Mouse (Mus musculus) heart, embryonic 13.5 days (tissue): ENCODE measurements around the gene Tesc. TPM values are rescaled to one million over a fixed set of nuclear protein-coding genes. Genes with fewer than 3 reads are reported as not detected.

Experiments used
- ATAC-seq: fragments of 200-750 bp; cut with Nextera tagmentation; 2 replicates; pipeline ENCODE4 v1.8.0; 2017; ENCODE audit warnings: moderate TSS enrichment; ENCODE audit not compliant: insufficient number of reproducible peaks, low FRiP score, low TSS enrichment; ENCODE audit errors: extremely low read depth
- H3K27ac ChIP-seq: fragments of 300-500 bp; sonication (generic); replicated peaks from 2 replicates; pipeline ENCODE4 v1.5.1; 2015; ENCODE audit warnings: moderate library complexity, mild to moderate bottlenecking, inconsistent platforms
- H3K27me3 ChIP-seq: fragments of 300-500 bp; sonication (generic); replicated peaks from 2 replicates; pipeline ENCODE4 v1.6.1; 2015; ENCODE audit warnings: mild to moderate bottlenecking, inconsistent platforms
- H3K36me3 ChIP-seq: fragments of 300-500 bp; sonication (generic); 2 replicates; pipeline ENCODE4 v1.6.1; 2015; ENCODE audit warnings: mild to moderate bottlenecking, inconsistent platforms
- H3K4me1 ChIP-seq: fragments of 300-500 bp; sonication (generic); 2 replicates; pipeline ENCODE4 v1.6.1; 2015; ENCODE audit warnings: inconsistent platforms
- H3K4me2 ChIP-seq: fragments of 300-500 bp; sonication (generic); 2 replicates; pipeline ENCODE4 v1.6.1; 2015; ENCODE audit warnings: inconsistent platforms, mild to moderate bottlenecking, moderate library complexity
- H3K4me3 ChIP-seq: fragments of 300-500 bp; sonication (generic); 2 replicates; pipeline ENCODE4 v1.5.1; 2015; ENCODE audit warnings: moderate library complexity, mild to moderate bottlenecking, inconsistent platforms
- H3K9ac ChIP-seq: fragments of 300-500 bp; sonication (generic); 2 replicates; pipeline ENCODE4 v1.6.1; 2015; ENCODE audit warnings: inconsistent platforms, mild to moderate bottlenecking, moderate library complexity
- H3K9me3 ChIP-seq: fragments of 300-500 bp; sonication (generic); 2 replicates; pipeline ENCODE4 v1.6.1; 2016; ENCODE audit warnings: inconsistent platforms
- WGBS: fragments of 180-500 bp; shearing (Covaris S2); methylation state at CpG from one replicate; pipeline ENCODE4 v1.1.7; 2015; ENCODE audit warnings: mixed read lengths; 5-methylcytosine and 5-hydroxymethylcytosine counted together
- polyA plus RNA-seq: library from polyadenylated mRNA; unstranded; fragments of >200 nt; fragmentation: Nextera tagmentation; extraction: Ambion mirVana; gene quantifications from 2 replicates; pipeline ENCODE4 v1.2.1, GENCODE M21; 2015

The Tesc gene
- polyA plus RNA-seq, 1 experiment from 2014 or later: 17.8 TPM

DNA sequence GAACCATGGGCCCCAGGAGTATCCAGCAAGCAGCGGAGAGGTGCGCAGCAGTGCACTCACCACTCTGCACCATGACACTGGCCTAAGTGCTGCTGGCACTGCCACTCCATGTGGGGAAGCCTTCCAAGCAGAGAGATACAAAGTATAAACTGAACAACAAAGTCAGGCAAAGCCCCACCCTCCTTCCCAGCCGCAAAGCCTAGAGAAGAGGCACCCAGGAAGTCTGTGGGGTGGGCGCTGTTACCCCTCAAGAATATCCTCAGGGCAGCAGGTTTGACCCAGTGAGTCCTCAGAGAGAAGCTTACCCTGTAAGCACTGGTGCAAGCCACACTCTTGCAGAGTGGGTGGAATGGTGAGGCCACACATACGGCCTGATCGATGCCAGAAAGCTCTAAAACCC lies 62.6 kb downstream of the Tesc start:
- H3K9me3 ChIP-seq: no peaks in the 10 kb centered on the region
- H3K4me2 ChIP-seq: no peak overlapping the region
- H3K27ac ChIP-seq: peak overlapping the region; percentile 73
- H3K4me1 ChIP-seq: peaks cover 48% of the 10 kb centered on the region
- H3K36me3 ChIP-seq: peaks cover 52% of the 10 kb centered on the region
- no peaks in the 10 kb centered on the region for H3K27me3 ChIP-seq
- peak overlapping the region; percentile 33; the same call in 1 of the 2 replicates for H3K9ac ChIP-seq
- ATAC-seq: no peak
- WGBS: 93% methylated on average over 6 of the region's 6 CpGs
- no peak overlapping the region for H3K4me3 ChIP-seq

DNA sequence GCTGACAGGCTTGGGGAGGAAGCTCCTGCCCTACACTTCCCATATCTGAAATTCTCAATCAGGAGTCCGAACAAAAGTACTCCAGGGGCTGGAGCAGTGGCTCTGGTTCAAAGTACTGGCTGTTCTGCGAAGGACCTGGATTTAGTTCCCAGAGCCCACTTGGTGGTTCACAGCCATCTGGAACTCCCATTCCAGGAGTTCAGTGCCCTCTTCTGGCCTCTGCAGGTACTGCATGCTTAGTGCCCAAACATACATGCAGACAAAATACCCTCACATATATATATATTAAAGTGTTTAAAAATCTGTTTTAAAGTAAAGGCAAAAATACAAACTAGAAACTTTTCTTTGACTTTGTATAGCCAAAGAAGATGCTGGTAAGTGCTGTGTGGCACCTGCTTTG lies 63.3 kb downstream of the Tesc start:
- Histone ChIP-seq H3K27me3 (no peaks in the 10 kb centered on the region), H3K4me1 (peaks cover 41% of the 10 kb centered on the region), H3K9ac (no peak overlapping the region), H3K4me2 (no peak overlapping the region), H3K4me3 (no peak overlapping the region), H3K9me3 (no peaks in the 10 kb centered on the region), H3K36me3 (peaks cover 59% of the 10 kb centered on the region), H3K27ac (no peak overlapping the region)
- ATAC-seq: no peak
- WGBS: 94% methylated on average over 2 of the region's 2 CpGs

DNA sequence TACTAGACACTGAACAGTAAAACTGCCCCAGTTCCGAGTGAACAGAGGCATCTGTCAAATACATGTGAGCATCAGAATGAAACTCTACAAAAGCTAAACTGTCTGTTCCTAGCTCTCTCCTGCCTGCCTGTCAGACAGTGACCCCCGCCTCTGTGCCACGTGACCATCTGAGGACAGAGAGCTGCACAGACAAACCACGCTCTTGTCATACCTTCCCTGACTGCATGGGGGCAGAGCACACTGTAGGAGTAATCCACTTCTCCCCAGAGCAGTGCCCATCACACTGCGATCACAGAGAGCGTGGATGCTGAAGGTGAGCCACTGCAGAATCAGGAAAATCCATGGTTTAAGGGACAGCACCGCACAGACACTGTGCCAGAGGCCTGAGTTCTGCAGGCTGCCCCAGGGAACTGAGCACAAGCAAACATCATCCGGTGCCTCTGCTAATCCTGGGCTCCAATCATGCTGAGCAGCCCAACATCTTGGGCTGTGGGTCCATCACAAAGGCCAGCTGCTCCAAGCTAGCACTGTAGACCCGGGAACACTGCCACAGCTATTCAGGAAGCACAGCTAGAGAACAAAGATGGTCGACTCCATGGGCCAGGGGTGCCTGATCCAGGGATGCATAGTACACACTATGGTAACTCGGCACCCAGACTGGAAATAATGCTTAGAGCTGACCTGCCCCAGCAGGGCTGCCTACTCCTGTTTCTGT lies 65.9 kb downstream of the Tesc start:
- H3K4me1 ChIP-seq: peaks cover 19% of the 10 kb centered on the region
- peaks cover 70% of the 10 kb centered on the region for H3K36me3 ChIP-seq
- no peaks in the 10 kb centered on the region for H3K9me3 ChIP-seq
- no peak overlapping the region for H3K4me3 ChIP-seq
- no peak for ATAC-seq
- 70% methylated on average over 11 of the region's 11 CpGs for WGBS
- no peaks in the 10 kb centered on the region for H3K27me3 ChIP-seq
- H3K4me2 ChIP-seq: no peak overlapping the region
- H3K9ac ChIP-seq: no peak overlapping the region
- H3K27ac ChIP-seq: no peak overlapping the region

DNA sequence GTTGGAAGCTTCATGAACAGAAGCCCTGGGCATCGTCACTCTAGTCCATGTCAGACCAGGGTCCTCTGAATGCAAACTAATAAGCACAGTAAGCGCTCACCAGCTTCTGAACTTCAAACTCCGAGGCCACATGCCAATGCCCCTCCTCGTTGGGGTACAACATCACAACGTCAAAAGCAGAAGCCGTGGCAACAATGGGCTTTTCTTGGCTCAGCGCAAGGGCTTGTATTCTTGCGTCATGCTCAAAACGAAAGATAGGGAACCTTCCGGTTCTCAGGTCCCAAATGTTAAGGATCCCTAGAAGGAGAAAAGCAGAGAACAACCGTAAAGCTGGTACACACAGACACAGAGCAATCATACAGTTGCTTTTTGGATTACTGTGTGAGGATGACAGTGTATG lies 67.9 kb downstream of the Tesc start:
- WGBS: 86% methylated on average over 11 of the region's 11 CpGs
- H3K9ac ChIP-seq: no peak overlapping the region
- no peak overlapping the region for H3K4me2 ChIP-seq
- H3K4me3 ChIP-seq: no peak overlapping the region
- no peaks in the 10 kb centered on the region for H3K27me3 ChIP-seq
- peaks cover 16% of the 10 kb centered on the region for H3K4me1 ChIP-seq
- no peak overlapping the region for H3K27ac ChIP-seq
- peaks cover 68% of the 10 kb centered on the region for H3K36me3 ChIP-seq
- H3K9me3 ChIP-seq: no peaks in the 10 kb centered on the region
- ATAC-seq: no peak

DNA sequence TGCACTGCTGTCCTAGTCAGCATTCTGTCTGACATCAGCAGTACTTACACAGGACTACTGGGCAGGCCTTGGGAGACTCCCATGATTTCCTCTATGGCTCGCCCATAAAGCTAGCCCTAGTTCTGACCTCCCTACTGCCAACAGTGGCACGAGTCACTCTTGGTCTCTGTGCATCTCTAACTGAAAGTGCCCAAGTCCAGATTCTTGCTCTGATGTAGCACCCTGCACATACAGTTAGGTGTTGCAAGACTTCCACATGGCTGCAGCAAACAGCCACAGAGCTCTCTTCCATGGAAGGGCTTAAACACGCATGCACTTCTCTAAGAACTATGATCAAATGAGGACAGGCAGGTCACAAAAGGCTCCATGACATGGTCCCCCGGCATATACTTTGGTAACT lies 68.3 kb downstream of the Tesc start:
- no peak overlapping the region for H3K4me2 ChIP-seq
- 82% methylated on average over 4 of the region's 4 CpGs for WGBS
- H3K4me3 ChIP-seq: no peak overlapping the region
- H3K9ac ChIP-seq: no peak overlapping the region
- no peaks in the 10 kb centered on the region for H3K9me3 ChIP-seq
- H3K27me3 ChIP-seq: no peaks in the 10 kb centered on the region
- peaks cover 65% of the 10 kb centered on the region for H3K36me3 ChIP-seq
- no peak for ATAC-seq
- H3K4me1 ChIP-seq: peaks cover 19% of the 10 kb centered on the region
- no peak overlapping the region for H3K27ac ChIP-seq

DNA sequence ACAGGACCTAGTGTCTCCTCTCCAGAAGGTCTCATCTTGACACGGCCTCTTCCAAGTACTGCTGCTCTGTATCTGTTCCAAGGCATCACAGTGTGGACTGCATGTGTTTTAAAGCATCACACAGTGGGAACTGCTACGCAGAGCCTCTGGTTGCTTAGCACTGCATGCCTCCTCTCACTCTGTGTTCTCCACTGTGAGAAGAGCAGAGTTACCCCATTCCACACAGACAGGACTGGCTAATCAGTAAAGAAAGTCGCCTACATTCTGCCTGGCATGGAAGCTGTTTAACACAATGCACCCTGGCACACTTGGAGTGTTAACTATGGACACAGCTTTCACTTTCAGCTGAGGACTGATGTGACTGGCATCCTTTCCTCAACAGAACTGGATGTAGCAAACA lies 68.8 kb downstream of the Tesc start:
- Histone ChIP-seq H3K27me3 (no peaks in the 10 kb centered on the region), H3K4me3 (no peak overlapping the region), H3K4me1 (peaks cover 19% of the 10 kb centered on the region), H3K9ac (no peak overlapping the region), H3K27ac (no peak overlapping the region), H3K9me3 (no peaks in the 10 kb centered on the region), H3K4me2 (no peak overlapping the region), H3K36me3 (peaks cover 64% of the 10 kb centered on the region)
- no peak for ATAC-seq
- WGBS: 74% methylated on average over 3 of the region's 3 CpGs

DNA sequence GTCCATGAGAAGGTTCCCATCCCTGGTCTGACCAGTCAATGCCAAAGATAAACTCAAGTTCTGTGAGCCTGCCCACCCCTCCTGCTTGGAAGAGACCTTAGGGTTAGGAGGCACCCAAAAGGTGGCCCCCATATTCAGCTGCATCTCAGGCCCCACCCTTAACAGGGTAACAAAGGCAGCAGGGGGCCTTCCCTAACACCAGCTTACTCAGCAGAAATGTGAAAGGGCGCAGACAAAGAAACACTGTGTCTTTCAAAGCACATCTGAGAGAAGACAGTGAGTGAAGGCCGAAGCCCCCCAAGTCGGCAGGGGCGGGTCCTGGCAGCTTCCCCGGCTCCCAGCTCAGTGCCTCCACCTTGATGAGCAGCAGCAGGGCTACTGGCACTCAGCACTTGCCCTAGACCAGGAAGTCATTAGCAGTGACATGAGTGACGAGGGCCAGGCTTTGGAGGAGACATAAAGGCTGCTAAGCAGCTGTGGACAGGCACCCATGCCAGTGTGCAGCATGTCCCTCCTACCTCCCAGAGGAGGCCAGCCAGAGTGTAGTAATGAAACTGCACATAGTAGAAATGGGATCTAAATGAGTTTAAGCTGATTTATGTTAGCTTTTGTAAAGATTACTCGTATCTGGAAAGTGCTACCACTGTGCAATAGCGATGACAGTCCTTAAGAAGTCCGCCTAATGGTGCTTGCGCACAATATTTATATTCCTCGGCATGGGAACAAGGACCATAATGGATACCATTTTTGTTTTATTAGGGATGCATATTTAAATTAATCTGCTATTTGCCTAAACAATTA lies 71.7 kb downstream of the Tesc start:
- no peak for ATAC-seq
- no peak overlapping the region for H3K4me2 ChIP-seq
- no peaks in the 10 kb centered on the region for H3K9me3 ChIP-seq

DNA sequence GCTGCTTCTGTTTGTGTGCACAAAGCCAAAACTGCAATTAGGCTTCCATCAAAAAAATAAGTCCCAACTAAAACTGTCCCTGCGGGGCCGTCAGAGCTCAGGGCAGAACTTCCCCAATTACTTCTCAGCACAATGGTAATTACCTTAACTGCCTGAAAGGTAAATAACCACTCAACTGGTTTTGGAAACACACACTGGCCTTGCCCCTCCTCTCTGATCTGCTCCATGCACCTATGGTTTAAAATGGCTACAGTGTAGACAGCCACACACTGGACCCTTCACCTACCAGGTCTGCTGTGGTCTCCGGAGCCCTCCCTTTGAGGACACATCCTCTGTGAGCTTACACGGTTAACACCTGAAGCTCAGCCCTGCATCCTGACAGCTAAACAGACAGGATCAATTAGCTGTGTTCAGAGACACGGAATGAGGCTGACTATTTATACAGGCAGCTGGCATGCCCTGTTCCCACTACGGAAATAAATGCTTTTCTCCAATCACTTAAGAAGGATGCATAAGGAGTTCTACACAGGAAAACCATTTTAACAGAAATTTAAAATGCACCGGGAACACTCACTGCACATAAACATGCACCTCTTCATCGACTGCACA lies 72.4 kb downstream of the Tesc start:
- no peak overlapping the region for H3K4me2 ChIP-seq
- H3K9me3 ChIP-seq: no peaks in the 10 kb centered on the region
- no peak overlapping the region for H3K27ac ChIP-seq
- WGBS: 81% methylated on average over 8 of the region's 8 CpGs
- no peak overlapping the region for H3K9ac ChIP-seq
- H3K27me3 ChIP-seq: no peaks in the 10 kb centered on the region
- peaks cover 47% of the 10 kb centered on the region for H3K36me3 ChIP-seq
- ATAC-seq: no peak
- peaks cover 19% of the 10 kb centered on the region for H3K4me1 ChIP-seq
- H3K4me3 ChIP-seq: no peak overlapping the region

More for the DNA sequence above, 71.7 kb downstream of the Tesc start:
- Histone ChIP-seq H3K9ac (no peak overlapping the region), H3K27me3 (no peaks in the 10 kb centered on the region), H3K27ac (no peak overlapping the region), H3K36me3 (peaks cover 50% of the 10 kb centered on the region), H3K4me3 (no peak overlapping the region), H3K4me1 (peaks cover 19% of the 10 kb centered on the region)
- 58% methylated on average over 11 of the region's 11 CpGs for WGBS

DNA sequence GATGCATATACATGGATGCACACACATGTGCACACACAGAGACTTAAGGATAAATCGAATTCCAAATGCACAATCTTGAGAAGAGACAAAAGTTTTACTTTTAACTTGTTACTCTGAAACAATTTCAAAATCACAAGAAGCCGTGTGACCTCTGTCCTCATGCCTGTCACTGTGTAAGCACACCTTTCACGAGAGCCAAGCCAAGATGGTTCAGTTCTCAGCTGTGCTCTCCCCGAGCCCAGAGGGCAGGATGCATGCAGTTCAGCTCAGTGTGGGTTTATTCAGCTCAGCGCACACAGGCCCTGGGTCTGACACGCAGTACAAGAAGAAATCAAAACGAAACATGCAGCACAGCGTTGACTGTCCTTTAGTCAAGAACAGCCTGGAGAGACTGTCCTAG lies 78.0 kb downstream of the Tesc start:
- no peak for ATAC-seq
- Histone ChIP-seq H3K4me2 (no peak overlapping the region), H3K27ac (no peak overlapping the region), H3K4me1 (peaks cover 31% of the 10 kb centered on the region), H3K4me3 (no peak overlapping the region), H3K27me3 (no peaks in the 10 kb centered on the region), H3K9me3 (no peaks in the 10 kb centered on the region), H3K9ac (no peak overlapping the region), H3K36me3 (peaks cover 74% of the 10 kb centered on the region)
- WGBS: 87% methylated on average over 8 of the region's 8 CpGs

DNA sequence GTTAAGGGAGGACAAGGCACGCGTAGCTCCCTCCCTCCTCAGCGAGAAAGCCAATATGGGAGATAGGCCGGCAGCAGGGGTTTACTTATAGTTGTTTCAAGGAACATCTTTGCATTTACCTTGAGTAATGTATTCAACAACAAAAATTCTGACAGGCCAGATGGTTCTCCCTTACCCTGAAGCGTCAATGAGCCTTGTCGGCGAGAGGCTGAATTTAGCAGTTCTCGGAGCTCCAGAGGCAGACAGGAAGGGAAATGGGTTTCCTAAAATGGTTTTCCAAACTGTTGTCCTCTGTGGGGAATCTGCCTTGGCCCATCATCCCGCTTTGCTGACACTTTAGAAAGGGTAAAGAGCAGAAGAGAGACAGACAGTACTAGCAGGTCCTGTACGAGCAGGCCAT lies 79.1 kb downstream of the Tesc start:
- Histone ChIP-seq H3K4me3 (no peak overlapping the region), H3K27me3 (no peaks in the 10 kb centered on the region), H3K36me3 (peaks cover 79% of the 10 kb centered on the region), H3K9ac (no peak overlapping the region), H3K27ac (no peak overlapping the region), H3K4me1 (peaks cover 28% of the 10 kb centered on the region), H3K9me3 (no peaks in the 10 kb centered on the region), H3K4me2 (no peak overlapping the region)
- no peak for ATAC-seq
- WGBS: 94% methylated on average over 10 of the region's 10 CpGs

DNA sequence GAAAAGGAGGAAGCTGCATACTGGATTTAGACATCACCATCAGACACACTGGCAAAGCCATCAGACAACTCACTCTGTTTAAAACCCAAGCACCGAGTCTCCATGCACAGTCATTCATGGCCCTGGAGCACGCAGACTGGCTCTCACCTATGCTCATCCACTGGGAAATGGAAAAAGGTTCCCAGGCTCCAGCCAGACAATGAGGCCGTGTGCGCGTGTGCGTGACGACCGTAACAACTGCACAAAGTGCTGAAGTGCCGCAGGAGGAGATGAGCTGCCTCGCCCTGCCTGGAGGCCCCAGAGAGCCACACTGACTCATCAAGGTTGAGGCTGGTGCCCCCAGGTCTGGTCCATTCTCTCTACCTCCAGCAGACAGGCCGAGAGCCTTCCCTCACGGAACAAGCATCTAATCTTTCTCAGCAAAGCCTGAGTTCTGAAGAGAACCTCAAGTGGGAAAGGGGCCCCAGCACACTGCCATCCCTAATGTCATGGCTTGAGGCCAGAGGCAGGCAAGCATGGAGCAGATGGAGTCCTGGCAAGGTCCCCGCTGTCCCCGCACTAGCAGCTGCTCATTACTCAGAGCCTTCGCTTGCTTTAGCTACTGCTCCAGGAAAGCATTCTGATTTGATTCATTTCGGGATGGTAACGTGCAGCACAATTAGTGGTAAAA lies 80.7 kb downstream of the Tesc start:
- Histone ChIP-seq H3K27ac (peak overlapping the region; percentile 48), H3K27me3 (no peaks in the 10 kb centered on the region), H3K9me3 (no peaks in the 10 kb centered on the region), H3K36me3 (peaks cover 85% of the 10 kb centered on the region), H3K9ac (no peak overlapping the region), H3K4me1 (peaks cover 28% of the 10 kb centered on the region), H3K4me3 (no peak overlapping the region), H3K4me2 (peak overlapping the region; percentile 27; the same call in 1 of the 2 replicates)
- no peak for ATAC-seq
- WGBS: 56% methylated on average over 17 of the region's 17 CpGs
